Mouse (Mus musculus): ENCODE measurements around the gene Cyp24a1. TPM values are rescaled to one million over a fixed set of nuclear protein-coding genes. Genes with fewer than 3 reads are reported as not detected.

Cyp24a1 gene
- polyA plus RNA-seq, 1 experiment from 2014 or later, result not detected

DNA sequence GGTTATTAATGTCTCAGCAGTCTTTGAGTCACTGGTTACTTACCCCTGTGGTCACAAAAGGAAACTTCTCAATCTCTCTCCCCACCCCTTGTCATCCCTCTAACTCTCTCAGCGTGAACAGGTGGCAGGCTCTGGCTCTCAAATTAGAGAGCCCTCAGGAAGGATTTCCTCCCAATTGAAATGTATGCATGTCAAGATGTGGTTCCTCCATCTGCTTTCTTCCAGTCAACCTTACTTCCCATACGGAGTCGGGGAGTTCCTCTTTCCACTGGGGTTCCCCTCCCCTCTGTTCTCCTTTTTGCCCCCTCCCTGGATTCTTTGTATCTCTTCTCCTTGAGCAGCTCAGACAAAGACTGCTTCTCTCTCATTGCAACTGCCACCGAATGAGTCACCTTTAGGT, 60.7 kb downstream of the Cyp24a1 start:
- H3K27ac ChIP-seq, result no peak overlapping the region
- H3K4me3 ChIP-seq (ENCODE audit: inconsistent target), result no peak overlapping the region
- H3K36me3 ChIP-seq (ENCODE audit: inconsistent target), result no peaks in the 10 kb centered on the region
- 0% methylated on average over 4 of the region's 4 CpGs for WGBS (ENCODE audit: missing documents)
- H3K79me2 ChIP-seq (ENCODE audit: inconsistent target), result no peaks in the 10 kb centered on the region

Other genes starting within 250 kb of the Cyp24a1 start
- 0.11 TPM in 1 of 3 replicates, not detected in the others for gene Bcas1, start 69.3 kb downstream of the Cyp24a1 start, polyA plus RNA-seq (2018)
- 19.9 to 31.0 TPM (median 20.7 TPM) in 3 replicates for gene Pfdn4, start 717 bp downstream of the Cyp24a1 start, polyA plus RNA-seq (2018)
- gene 4930470P17Rik, start 104.9 kb upstream of the Cyp24a1 start, polyA plus RNA-seq (2018), result not detected in 3 replicates
- not detected in 3 replicates for gene Dok5, start 234.7 kb upstream of the Cyp24a1 start, polyA plus RNA-seq (2018)